Mouse (Mus musculus) layer of hippocampus, postnatal 36 days (tissue): ENCODE measurements around the gene Dppa4. TPM values are rescaled to one million over a fixed set of nuclear protein-coding genes. Genes with fewer than 3 reads are reported as not detected.
"Not testable (repeated sequence)": the region's sequence is repeated elsewhere in the genome, so short reads cannot be mapped to it uniquely, and the experiment has no call there.

Experiments used
- DNase-seq, 2 experiments: peaks; one replicate each; pipeline ENCODE4 v3.0.0; 2022
- total RNA-seq, 2 experiments: library from RNA; stranded (reverse); gene quantifications; 2 replicates each; pipeline ENCODE4 v1.2.3; 2021

Dppa4 gene
- total RNA-seq: not detected

DNA sequence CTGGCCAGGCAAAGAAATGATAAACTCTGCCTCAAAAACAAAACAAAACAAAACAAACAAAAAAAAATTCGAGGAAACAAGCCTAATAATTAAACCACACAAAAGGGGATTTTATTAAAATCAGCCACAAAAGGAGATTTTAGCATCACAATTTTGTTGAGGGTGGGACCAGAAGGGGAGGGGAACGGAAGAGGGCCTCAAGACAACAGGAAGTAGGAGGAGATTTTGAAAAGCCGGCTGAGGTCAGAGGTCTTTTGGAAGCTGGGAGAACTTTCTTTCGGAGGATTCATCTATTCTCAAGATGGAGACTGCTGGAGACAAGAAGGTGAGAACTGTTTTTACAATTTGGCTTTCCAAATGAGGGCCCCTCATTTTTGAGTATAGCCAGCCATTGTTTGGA lies at the start of gene Dppa4:
Gene Dppa4 (plus strand): TSS at position 217 of the 400 bp plus-strand sequence.
- DNase-seq: no peak

DNA sequence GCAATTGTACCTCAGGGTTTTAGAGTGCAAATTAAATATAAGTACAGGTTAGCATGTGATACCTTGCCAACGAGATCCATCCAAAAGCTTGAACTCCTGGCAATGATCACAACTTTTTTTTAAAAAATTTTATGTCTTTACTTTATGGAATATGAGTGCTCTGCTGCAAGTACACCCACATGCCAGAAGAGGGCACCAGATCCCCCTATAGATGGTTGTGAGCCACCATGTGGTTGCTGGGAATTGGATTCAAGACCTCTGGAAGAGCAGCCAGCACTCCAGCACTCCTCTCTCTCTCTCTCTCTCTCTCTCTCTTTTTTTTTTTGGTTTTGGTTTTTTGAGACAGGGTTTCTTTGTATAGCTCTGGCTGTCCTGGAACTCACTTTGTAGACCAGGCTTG lies 48.5 kb upstream of the Dppa4 start:
- no peak for DNase-seq

- DNase-seq: no peak
Measured at GRCm38 (mm10) chr16:48237676-48238075, 45.9 kb upstream of the Dppa4 start.

GRCm38 (mm10) chr16:48247044-48247661 lies 36.4 kb upstream of the Dppa4 start:
- no peak for DNase-seq

- no peak for DNase-seq
Measured at GRCm38 (mm10) chr16:48252824-48253223, 30.7 kb upstream of the Dppa4 start.

DNA sequence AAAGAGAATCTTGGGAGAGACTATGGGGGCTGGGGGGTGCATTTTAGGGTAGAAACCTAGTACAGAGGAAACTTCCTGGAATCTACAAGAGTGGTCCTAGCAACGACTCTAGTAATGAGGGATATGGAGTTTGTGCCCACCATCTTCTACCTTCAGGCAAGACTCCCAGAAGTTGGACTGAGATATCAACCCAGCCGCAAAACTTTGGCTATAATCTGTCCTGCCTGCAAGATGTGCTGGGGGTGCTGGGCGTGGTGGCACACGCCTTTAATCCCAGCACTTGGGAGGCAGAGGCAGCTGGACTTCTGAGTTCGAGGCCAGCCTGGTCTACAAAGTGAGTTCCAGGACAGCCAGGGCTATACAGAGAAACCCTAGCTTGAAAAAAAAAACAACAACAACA lies 28.9 kb upstream of the Dppa4 start:
- DNase-seq: no peak

GRCm38 (mm10) chr16:48259519-48259918 lies 24.0 kb upstream of the Dppa4 start:
- no peak for DNase-seq

DNA sequence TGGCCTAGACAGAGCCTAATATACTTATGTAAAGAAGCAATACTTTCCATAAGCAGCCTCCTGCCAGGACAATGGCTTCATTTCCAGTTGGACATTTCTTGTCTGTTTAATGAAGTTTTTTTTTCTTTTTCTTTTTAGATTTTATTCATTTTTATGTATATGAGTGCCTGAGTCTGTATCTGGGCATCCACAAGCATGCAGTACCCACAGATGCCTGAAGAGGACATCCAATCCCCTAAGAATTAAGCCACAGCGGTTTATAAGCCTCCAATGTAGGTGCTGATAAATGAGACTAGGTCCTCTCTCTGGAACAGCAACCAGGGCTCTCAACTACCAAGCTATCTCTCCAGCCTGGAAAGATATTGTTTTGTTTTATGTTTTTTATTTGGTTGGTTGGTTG lies 20.6 kb upstream of the Dppa4 start:
- no peak for DNase-seq

DNA sequence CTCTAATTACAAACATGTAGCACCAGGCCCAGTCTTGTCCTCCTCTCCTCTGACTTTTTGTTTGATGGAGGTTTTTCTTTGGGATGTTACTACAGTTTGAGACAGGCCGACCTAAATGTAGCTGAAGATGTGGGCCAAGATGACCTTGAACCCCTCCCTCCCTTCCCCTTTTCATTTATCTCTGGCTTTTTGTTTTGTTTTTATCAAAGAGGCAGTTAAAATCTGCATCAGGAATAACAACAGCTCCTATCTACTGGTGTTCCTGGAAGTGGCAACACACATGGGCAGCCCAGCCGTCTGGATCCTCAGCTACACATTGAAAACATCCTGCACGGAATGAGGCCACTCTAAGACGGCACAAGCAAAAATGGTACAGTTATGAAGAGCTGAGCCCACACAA lies 17.7 kb upstream of the Dppa4 start:
- no peak for DNase-seq

DNA sequence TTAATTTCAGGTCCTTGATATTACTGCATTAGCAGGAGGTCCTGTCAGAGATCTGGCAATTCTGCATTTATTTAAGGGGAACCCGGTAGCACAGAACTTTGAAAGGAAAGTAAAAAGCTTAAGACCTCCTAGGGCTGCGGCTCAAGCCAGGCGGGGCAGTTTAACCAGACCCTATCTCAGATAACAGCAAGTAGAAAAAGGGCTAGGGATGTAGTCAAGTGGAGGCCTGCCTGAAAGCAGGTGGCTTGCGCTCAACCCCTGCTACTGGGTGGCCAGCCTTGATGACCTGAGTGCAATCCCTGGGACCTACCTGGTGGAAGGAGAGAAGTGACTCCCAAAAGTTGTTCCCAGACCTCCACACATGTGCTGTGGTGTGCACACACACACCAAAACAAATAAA lies 6.6 kb upstream of the Dppa4 start:
- DNase-seq: no peak

- DNase-seq: no peak
Measured at GRCm38 (mm10) chr16:48280883-48281282, 2.6 kb upstream of the Dppa4 start.

GRCm38 (mm10) chr16:48282801-48283200 lies 732 bp upstream of the Dppa4 start:
- DNase-seq: no peak

DNA sequence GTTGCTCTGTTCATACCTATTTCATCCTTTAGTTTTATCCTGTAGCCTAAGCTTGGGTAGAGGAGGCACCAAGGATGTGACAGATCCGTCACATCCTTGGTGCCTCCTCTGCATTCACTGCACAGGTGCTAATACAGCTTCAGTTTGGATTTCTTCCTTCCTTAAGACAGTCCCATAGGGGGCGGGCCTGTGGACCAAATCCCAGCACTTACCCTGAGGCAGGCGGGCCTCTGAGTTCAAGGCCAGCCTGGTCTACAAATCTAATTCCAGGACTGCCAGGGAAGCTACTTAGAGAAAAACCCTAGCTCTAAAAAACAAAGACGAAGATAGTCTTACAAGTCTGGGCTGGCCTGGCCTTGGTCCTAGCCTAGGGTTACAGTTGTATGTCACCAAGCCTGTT lies 2.0 kb downstream of the Dppa4 start:
- no peak for DNase-seq

DNA sequence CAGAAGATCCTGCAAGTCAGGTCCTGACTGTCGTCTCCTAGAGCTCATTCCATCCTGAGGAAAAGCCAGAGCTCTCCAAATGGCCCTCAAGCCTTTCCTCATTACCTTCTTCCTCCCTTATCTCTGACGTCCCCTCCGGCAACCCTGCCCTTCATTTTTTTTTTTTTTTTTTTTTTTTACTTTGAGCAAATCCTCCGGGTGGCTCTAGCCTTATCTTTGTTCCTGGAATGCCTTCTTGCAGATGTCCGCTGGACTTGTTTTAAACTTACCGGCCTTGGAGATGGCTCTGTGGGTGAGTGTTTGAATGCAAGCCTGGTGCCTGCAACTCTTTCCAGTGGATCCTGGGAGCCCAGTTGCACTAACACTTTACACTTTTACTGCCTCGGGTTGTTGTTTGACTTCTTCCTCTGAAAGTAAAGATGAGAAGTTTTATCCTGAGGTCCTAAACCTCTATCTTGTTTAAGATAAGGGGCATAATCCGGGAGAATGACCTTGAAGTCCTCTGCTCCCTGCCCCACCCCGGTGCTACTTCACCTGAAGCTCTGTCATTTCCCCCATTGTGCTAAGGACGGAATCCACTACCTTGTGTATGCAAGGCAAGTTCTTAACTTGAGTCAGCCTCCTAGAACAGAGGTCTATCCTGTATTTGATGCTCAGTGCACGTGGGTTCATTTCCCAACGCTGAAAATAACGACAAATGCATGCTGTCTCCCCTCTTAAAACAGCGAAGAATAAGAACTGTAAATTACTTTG lies 14.0 kb downstream of the Dppa4 start:
- no peak for DNase-seq

- no peak for DNase-seq
Measured at GRCm38 (mm10) chr16:48299884-48300283, 16.4 kb downstream of the Dppa4 start.

GRCm38 (mm10) chr16:48303509-48303908 lies 20.0 kb downstream of the Dppa4 start, which contains the start of gene Dppa2:
Dppa2 (plus strand) TSS chr16:48303908.
- no peak for DNase-seq

DNA sequence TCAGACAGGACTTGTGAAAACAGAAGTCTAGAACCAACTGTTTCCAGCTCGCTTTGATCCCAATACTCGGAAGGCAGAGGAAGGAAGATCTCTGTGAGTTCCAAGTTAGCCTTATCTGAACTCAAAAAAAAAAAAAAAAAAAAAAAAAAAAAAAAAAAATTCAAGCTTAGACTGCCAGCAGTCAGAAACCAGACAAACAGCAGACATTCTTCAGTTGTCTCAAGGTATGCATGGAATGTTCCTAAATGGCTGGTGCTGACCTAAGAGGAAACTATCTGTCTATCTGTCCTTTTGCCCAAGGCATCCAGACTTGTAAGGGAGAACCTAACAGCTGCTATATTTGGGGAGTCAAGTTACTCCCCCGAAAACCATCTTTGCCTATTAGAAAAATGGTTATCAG lies 20.4 kb downstream of the Dppa4 start:
- DNase-seq: no peak

DNA sequence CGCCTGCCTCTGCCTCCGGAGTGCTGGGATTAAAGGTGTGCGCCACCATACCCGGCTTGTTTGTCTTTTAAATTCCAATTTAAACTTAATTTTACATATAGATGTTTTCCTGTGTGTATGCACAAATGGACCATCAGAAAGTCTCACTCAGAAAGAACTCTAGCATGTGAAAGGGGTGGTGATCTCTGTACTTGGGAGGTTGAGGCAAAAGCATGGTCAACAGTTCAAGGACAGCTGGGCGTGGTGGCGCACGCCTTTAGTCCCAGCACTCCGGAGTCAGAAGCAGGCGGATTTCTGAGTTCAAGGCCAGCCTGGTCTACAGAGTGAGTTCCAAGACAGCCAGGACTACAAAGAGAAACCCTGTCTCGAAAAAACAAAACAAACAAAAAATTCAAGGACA lies 25.4 kb downstream of the Dppa4 start:
- DNase-seq: not testable (repeated sequence)

- DNase-seq: no peak
Measured at GRCm38 (mm10) chr16:48309912-48310630, 26.5 kb downstream of the Dppa4 start.

GRCm38 (mm10) chr16:48315294-48315693 lies 31.8 kb downstream of the Dppa4 start:
- no peak for DNase-seq

GRCm38 (mm10) chr16:48320781-48321180 lies 37.2 kb downstream of the Dppa4 start:
- DNase-seq: no peak

- DNase-seq: no peak
Measured at GRCm38 (mm10) chr16:48323133-48323532, 39.6 kb downstream of the Dppa4 start.

- no peak for DNase-seq
Measured at GRCm38 (mm10) chr16:48323602-48324345, 40.2 kb downstream of the Dppa4 start.
